ENCODE assay signal across 13 mouse cellular contexts in the genomic region with DNA sequence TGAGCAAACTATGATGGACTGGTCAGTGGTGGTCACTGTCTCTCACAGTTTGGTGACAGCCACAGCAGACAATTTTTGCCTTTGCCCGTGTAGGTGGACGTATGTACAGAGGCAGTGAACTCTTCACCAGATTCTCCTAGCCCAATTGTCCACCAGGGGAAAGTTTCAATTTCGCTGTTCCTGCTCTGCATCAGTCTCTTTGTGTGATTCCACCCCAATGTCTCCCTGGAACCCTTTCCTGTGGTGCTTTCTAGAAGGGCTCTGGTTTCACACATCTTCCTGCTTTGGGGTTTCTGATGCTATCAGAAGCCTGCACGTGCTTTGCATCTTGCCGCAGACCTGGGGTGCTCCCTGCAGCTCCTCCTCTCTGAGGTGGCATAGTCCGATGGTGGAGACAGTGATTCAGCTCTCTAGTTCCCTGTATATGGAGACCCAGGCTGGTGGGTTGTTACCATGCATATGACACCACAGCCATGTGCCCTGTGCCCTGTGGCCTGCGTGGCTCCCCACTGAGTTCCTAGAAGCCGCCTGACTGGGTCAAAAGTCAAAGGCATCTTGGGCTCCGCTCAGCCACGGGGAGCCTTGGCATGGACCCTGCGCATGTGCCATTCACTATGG. TPM values are rescaled to one million over a fixed set of nuclear protein-coding genes. Genes with fewer than 3 reads are reported as not detected.
DNase-seq lines count a peak whose midpoint lies in the region; ATAC-seq and TF ChIP-seq lines count a peak whose summit lies in the region.
"Had no signal": no experiment of that assay in that cellular context is flagged by ENCODE, and none has a peak within 500 bp of the region (broad histone marks: within the 10 kb centered on the region; RNA-seq: fewer than 3 reads in every experiment).

No protein-coding gene starts in this region.

- no peak overlapping the region for H3K27ac ChIP-seq in intestine, postnatal 0 days (ENCODE audit: low read depth, low read length)
- H3K27ac ChIP-seq in intestine, embryonic 15.5 days, result no peak overlapping the region
- H3K27ac ChIP-seq: hindbrain, embryonic 15.5 days; liver, embryonic 14.5 days had no signal

- intact Hi-C loops in gastrocnemius, postnatal 14 days (cut with DNase I; ENCODE audit: low total_unique reads), result no loop called here

- peak; percentile 68 for DNase-seq in CD4-positive helper T cell, adult 2 months (ENCODE audit: low read depth, low spot score)
- DNase-seq in naive thymus-derived CD4-positive, alpha-beta T cell, adult 2 months (ENCODE audit: low read depth), result peak; percentile 52
- DNase-seq in cerebellum, postnatal 4 days (ENCODE audit: low spot score in 2 of 2), result no peak
- no peak for DNase-seq in gastrocnemius, postnatal 14 days
- no peak for DNase-seq in adrenal gland, postnatal 4 days (ENCODE audit: low spot score in 2 of 2)
- DNase-seq: cerebellum, adult 11-12 months; kidney, postnatal 25 days had no signal

- ATAC-seq in intestine, postnatal 0 days, result no peak
- no peak for ATAC-seq in intestine, embryonic 15.5 days
- peak; percentile 77 for ATAC-seq in granulocyte monocyte progenitor cell, adult 5-6 weeks (replicated peaks; ENCODE audit: poor library complexity, severe bottlenecking)
- ATAC-seq: forebrain, embryonic 14.5 days had no signal

- H3K27me3 ChIP-seq in intestine, postnatal 0 days (replicated peaks; ENCODE audit: control insufficient read depth, insufficient read depth, low read length), result no peaks in the 10 kb centered on the region
- no peaks in the 10 kb centered on the region for H3K27me3 ChIP-seq in intestine, embryonic 15.5 days (replicated peaks)
- H3K27me3 ChIP-seq: hindbrain, embryonic 15.5 days had no signal

- H3K4me2 ChIP-seq in intestine, postnatal 0 days (replicated peaks; ENCODE audit: low read depth), result no peak overlapping the region
- H3K4me2 ChIP-seq in intestine, embryonic 15.5 days (replicated peaks), result no peak overlapping the region
- H3K4me2 ChIP-seq: hindbrain, embryonic 15.5 days had no signal

- H3K9ac ChIP-seq in intestine, postnatal 0 days (ENCODE audit: low read depth, low read length), result no peak overlapping the region
- no peak overlapping the region for H3K9ac ChIP-seq in intestine, embryonic 15.5 days
- H3K9ac ChIP-seq: hindbrain, embryonic 15.5 days; liver, embryonic 14.5 days had no signal

- no peak overlapping the region for H3K4me3 ChIP-seq in intestine, postnatal 0 days (ENCODE audit: low read depth, low read length)
- H3K4me3 ChIP-seq in intestine, embryonic 15.5 days (replicated peaks), result no peak overlapping the region
- H3K4me3 ChIP-seq: hindbrain, embryonic 15.5 days had no signal

- WGBS in intestine, postnatal 0 days, result 80% methylated on average over 11 of the region's 11 CpGs
- WGBS in intestine, embryonic 15.5 days, result 86% methylated on average over 11 of the region's 11 CpGs

- H3K4me1 ChIP-seq in intestine, postnatal 0 days (replicated peaks; ENCODE audit: control insufficient read depth, insufficient read depth, low read length), result no peaks in the 10 kb centered on the region; the same call in 1 of the 2 replicates
- H3K4me1 ChIP-seq in intestine, embryonic 15.5 days (replicated peaks), result peaks cover 13% of the 10 kb centered on the region; the same call in 1 of the 2 replicates
- H3K4me1 ChIP-seq: hindbrain, embryonic 15.5 days had no signal

- H3K36me3 ChIP-seq in intestine, postnatal 0 days (ENCODE audit: control insufficient read depth, insufficient read depth), result no peaks in the 10 kb centered on the region
- no peaks in the 10 kb centered on the region for H3K36me3 ChIP-seq in intestine, embryonic 15.5 days
- H3K36me3 ChIP-seq: hindbrain, embryonic 15.5 days had no signal

- no peaks in the 10 kb centered on the region for H3K9me3 ChIP-seq in intestine, postnatal 0 days (ENCODE audit: control insufficient read depth)
- H3K9me3 ChIP-seq in intestine, embryonic 15.5 days, result no peaks in the 10 kb centered on the region
- H3K9me3 ChIP-seq: hindbrain, embryonic 15.5 days had no signal

- 0 out of 2 replicates have a peak, but pooled peaks have one; percentile 3 for TF ChIP-seq CTCF in intestine, postnatal 0 days (IDR thresholded peaks at IDR 0.05; ENCODE audit: low read depth)

RNA-seq across cellular contexts. Expression of a gene that starts 34.1 kb away (rescaled TPM):
- 25.0 and 26.8 TPM in 2 replicates for polyA plus RNA-seq in intestine, postnatal 0 days (2015; fragmentation: Nextera tagmentation; extraction: Ambion mirVana)
- polyA plus RNA-seq in intestine, embryonic 15.5 days (2015; fragmentation: Nextera tagmentation; extraction: Ambion mirVana), result 35.1 and 38.6 TPM in 2 replicates
- total RNA-seq in granulocyte monocyte progenitor cell, adult 5-6 weeks (2014; fragmentation: Nextera tagmentation), result 24.7 and 28.9 TPM in 2 replicates
- total RNA-seq in granulocyte monocyte progenitor cell, adult 5-6 weeks (2017), result 13.4 and 13.6 TPM in 2 replicates
- 10 to 100 TPM; 18.1 to 22.8 TPM for total RNA-seq in gastrocnemius, postnatal 14 days (2021)
- total RNA-seq in adrenal gland, postnatal 4 days (2021), result 10 to 100 TPM; 32.9 to 35.4 TPM

RNA-seq across cellular contexts. Expression of a gene that starts 35.0 kb away (rescaled TPM):
- 49.8 and 52.6 TPM in 2 replicates for polyA plus RNA-seq in intestine, postnatal 0 days (2015; fragmentation: Nextera tagmentation; extraction: Ambion mirVana)
- polyA plus RNA-seq in intestine, embryonic 15.5 days (2015; fragmentation: Nextera tagmentation; extraction: Ambion mirVana), result 22.5 and 24.3 TPM in 2 replicates
- total RNA-seq in granulocyte monocyte progenitor cell, adult 5-6 weeks (2014; fragmentation: Nextera tagmentation), result 11.8 and 15.7 TPM in 2 replicates
- 17.8 and 27.5 TPM in 2 replicates for total RNA-seq in granulocyte monocyte progenitor cell, adult 5-6 weeks (2017)
- 100 to 1,000 TPM in 1 of 2 experiments, 10 to 100 TPM in 1; 66.9 to 120 TPM for total RNA-seq in gastrocnemius, postnatal 14 days (2021)
- total RNA-seq in adrenal gland, postnatal 4 days (2021), result 100 to 1,000 TPM; 229 to 255 TPM

Comparison
In these comparisons a context has a peak if more than half of its experiments do, and no peak if none do; other contexts are left out.
1. DNase-seq: peak in CD4-positive helper T cell, adult 2 months (single experiment) and naive thymus-derived CD4-positive, alpha-beta T cell, adult 2 months (single experiment); none in cerebellum, postnatal 4 days (0 of 2), gastrocnemius, postnatal 14 days (single experiment) and adrenal gland, postnatal 4 days (0 of 2).